24 mouse cellular contexts compared by ENCODE assay signal in genomic region chr1:172229215-172229614, GRCm38 (mm10). TPM values are rescaled to one million over a fixed set of nuclear protein-coding genes. Genes with fewer than 3 reads are reported as not detected.
"Had no signal": no experiment of that assay in that cellular context is flagged by ENCODE, and none has a peak within 500 bp of the region (broad histone marks: within the 10 kb centered on the region; RNA-seq: fewer than 3 reads in every experiment).

No protein-coding gene starts in this region.

- H3K4me1 ChIP-seq: midbrain, embryonic 10.5 days; midbrain, embryonic 12.5 days; neural tube, embryonic 12.5 days had no signal

- H3K27me3 ChIP-seq: lung, embryonic 15.5 days; midbrain, embryonic 12.5 days; neural tube, embryonic 12.5 days had no signal

- H3K9ac ChIP-seq: liver, postnatal 0 days; lung, embryonic 15.5 days; midbrain, embryonic 12.5 days; neural tube, embryonic 12.5 days had no signal

- H3K4me3 ChIP-seq: lung, embryonic 15.5 days; midbrain, embryonic 10.5 days; midbrain, embryonic 12.5 days; neural tube, embryonic 12.5 days had no signal

- H3K27ac ChIP-seq: lung, embryonic 15.5 days; midbrain, embryonic 10.5 days; midbrain, embryonic 12.5 days; neural tube, embryonic 12.5 days had no signal

- H3K36me3 ChIP-seq: lung, embryonic 15.5 days; midbrain, embryonic 10.5 days; midbrain, embryonic 12.5 days; neural tube, embryonic 12.5 days had no signal

- DNase-seq: liver, postnatal 0 days; lung, adult 2 months; lung, postnatal 14 days; lung, postnatal 36 days; midbrain, embryonic 14.5 days; retina, postnatal 1 day; right cerebral cortex, adult 18-20 months; right cerebral cortex, postnatal 25 days; right cerebral cortex, postnatal 4 days; spleen, adult 18-20 months; thymus, adult 18-20 months; thymus, postnatal 14 days; thymus, postnatal 36 days had no signal

RNA-seq across cellular contexts. Expression of gene Casq1, which starts 9.5 kb away (rescaled TPM):
- total RNA-seq: megakaryocyte, adult 5-6 weeks; megakaryocyte-erythroid progenitor cell, adult 5-6 weeks had no signal

RNA-seq across cellular contexts. Expression of gene Atp1a4, which starts 29.0 kb away (rescaled TPM):
- total RNA-seq: megakaryocyte, adult 5-6 weeks; megakaryocyte-erythroid progenitor cell, adult 5-6 weeks had no signal
- polyA plus RNA-seq: lung, embryonic 15.5 days; midbrain, embryonic 10.5 days; midbrain, embryonic 12.5 days; midbrain, embryonic 14.5 days; midbrain, embryonic 16.5 days; neural tube, embryonic 12.5 days; neural tube, embryonic 14.5 days; small intestine, adult 2 months; stomach, embryonic 14.5 days; thymus, postnatal 0 days had no signal
